Mouse (Mus musculus): ENCODE data around the gene Rnf220. TPM values are rescaled to one million over a fixed set of nuclear protein-coding genes. Genes with fewer than 3 reads are reported as not detected.
A peak's percentile ranks its signal among the peaks of the same experiment; 100 is the strongest.

Gene Rnf220
- total RNA-seq, 2 experiments from 2014 or later = 184 to 189 TPM

GRCm38 (mm10) chr4:117379803-117380557 lies 116.9 kb downstream of the Rnf220 start:
- no peak for DNase-seq (ENCODE audit: low spot score in 2 of 2)
- TF ChIP-seq CTCF (conservative IDR thresholded peaks at IDR 0.05) = no peak
- H3K27ac ChIP-seq = no peak overlapping the region

GRCm38 (mm10) chr4:117374078-117374540 lies 122.7 kb downstream of the Rnf220 start:
- no peak for DNase-seq (ENCODE audit: low spot score in 2 of 2)
- Histone ChIP-seq H3K4me3 (peak overlapping the region; percentile 23; the same call in 1 of the 2 replicates), H3K27ac (no peak overlapping the region)
- TF ChIP-seq CTCF (conservative IDR thresholded peaks at IDR 0.05) = no peak

More at GRCm38 (mm10) chr4:117379803-117380557, 116.9 kb downstream of the Rnf220 start:
- H3K4me3 ChIP-seq = no peak overlapping the region

GRCm38 (mm10) chr4:117373324-117374077 lies 123.4 kb downstream of the Rnf220 start:
- DNase-seq (ENCODE audit: low spot score in 2 of 2) = no peak
- peak overlapping the region; percentile 3; the same call in 1 of the 2 replicates for H3K27ac ChIP-seq
- H3K4me3 ChIP-seq = peak overlapping the region; percentile 23; the same call in 1 of the 2 replicates
- TF ChIP-seq CTCF (conservative IDR thresholded peaks at IDR 0.05) = no peak

GRCm38 (mm10) chr4:117371896-117372295 lies 125.0 kb downstream of the Rnf220 start:
- no peak for TF ChIP-seq CTCF (conservative IDR thresholded peaks at IDR 0.05)
- no peak for DNase-seq (ENCODE audit: low spot score in 2 of 2)
- Histone ChIP-seq H3K27ac (no peak overlapping the region), H3K4me3 (no peak overlapping the region)

GRCm38 (mm10) chr4:117370354-117370753 lies 126.5 kb downstream of the Rnf220 start:
- no peak for TF ChIP-seq CTCF (conservative IDR thresholded peaks at IDR 0.05)
- no peak for DNase-seq (ENCODE audit: low spot score in 2 of 2)
- Histone ChIP-seq H3K4me3 (no peak overlapping the region), H3K27ac (no peak overlapping the region)

- Histone ChIP-seq H3K4me3 (no peak overlapping the region), H3K27ac (no peak overlapping the region)
- TF ChIP-seq CTCF (conservative IDR thresholded peaks at IDR 0.05) = no peak
- no peak for DNase-seq (ENCODE audit: low spot score in 2 of 2)
These were observed 127.3 kb downstream of the Rnf220 start for GRCm38 (mm10) chr4:117369571-117369970.

- TF ChIP-seq CTCF (conservative IDR thresholded peaks at IDR 0.05) = no peak
- H3K27ac ChIP-seq = no peak overlapping the region
- no peak overlapping the region for H3K4me3 ChIP-seq
- no peak for DNase-seq (ENCODE audit: low spot score in 2 of 2)
These were observed 129.5 kb downstream of the Rnf220 start for GRCm38 (mm10) chr4:117367365-117367764.

- DNase-seq (ENCODE audit: low spot score in 2 of 2) = no peak
- Histone ChIP-seq H3K4me3 (no peak overlapping the region), H3K27ac (no peak overlapping the region)
- no peak for TF ChIP-seq CTCF (conservative IDR thresholded peaks at IDR 0.05)
These were observed 134.8 kb downstream of the Rnf220 start for GRCm38 (mm10) chr4:117362085-117362484.

- Histone ChIP-seq H3K27ac (no peak overlapping the region), H3K4me3 (no peak overlapping the region)
- no peak for TF ChIP-seq CTCF (conservative IDR thresholded peaks at IDR 0.05)
- DNase-seq (ENCODE audit: low spot score in 2 of 2) = no peak
These were observed 135.3 kb downstream of the Rnf220 start for GRCm38 (mm10) chr4:117361558-117361873.

GRCm38 (mm10) chr4:117360713-117361557 lies 135.9 kb downstream of the Rnf220 start:
- H3K4me3 ChIP-seq = no peak overlapping the region
- no peak overlapping the region for H3K27ac ChIP-seq
- DNase-seq (ENCODE audit: low spot score in 2 of 2) = no peak
- TF ChIP-seq CTCF (conservative IDR thresholded peaks at IDR 0.05) = no peak

GRCm38 (mm10) chr4:117359803-117360382 lies 137.0 kb downstream of the Rnf220 start:
- DNase-seq (ENCODE audit: low spot score in 2 of 2) = no peak
- Histone ChIP-seq H3K27ac (no peak overlapping the region), H3K4me3 (no peak overlapping the region)
- TF ChIP-seq CTCF (conservative IDR thresholded peaks at IDR 0.05) = no peak

- no peak overlapping the region for H3K4me3 ChIP-seq
- H3K27ac ChIP-seq = no peak overlapping the region
- no peak for DNase-seq (ENCODE audit: low spot score in 2 of 2)
- TF ChIP-seq CTCF (conservative IDR thresholded peaks at IDR 0.05) = no peak
These were observed 138.9 kb downstream of the Rnf220 start for GRCm38 (mm10) chr4:117357917-117358316.

Data from layer of hippocampus, adult 2 months (tissue).